Mouse (Mus musculus): ENCODE results near the gene Ppp1r14c.
"Not testable (repeated sequence)": the region's sequence is repeated elsewhere in the genome, so short reads cannot be mapped to it uniquely, and the experiment has no call there.

The Ppp1r14c gene

DNA sequence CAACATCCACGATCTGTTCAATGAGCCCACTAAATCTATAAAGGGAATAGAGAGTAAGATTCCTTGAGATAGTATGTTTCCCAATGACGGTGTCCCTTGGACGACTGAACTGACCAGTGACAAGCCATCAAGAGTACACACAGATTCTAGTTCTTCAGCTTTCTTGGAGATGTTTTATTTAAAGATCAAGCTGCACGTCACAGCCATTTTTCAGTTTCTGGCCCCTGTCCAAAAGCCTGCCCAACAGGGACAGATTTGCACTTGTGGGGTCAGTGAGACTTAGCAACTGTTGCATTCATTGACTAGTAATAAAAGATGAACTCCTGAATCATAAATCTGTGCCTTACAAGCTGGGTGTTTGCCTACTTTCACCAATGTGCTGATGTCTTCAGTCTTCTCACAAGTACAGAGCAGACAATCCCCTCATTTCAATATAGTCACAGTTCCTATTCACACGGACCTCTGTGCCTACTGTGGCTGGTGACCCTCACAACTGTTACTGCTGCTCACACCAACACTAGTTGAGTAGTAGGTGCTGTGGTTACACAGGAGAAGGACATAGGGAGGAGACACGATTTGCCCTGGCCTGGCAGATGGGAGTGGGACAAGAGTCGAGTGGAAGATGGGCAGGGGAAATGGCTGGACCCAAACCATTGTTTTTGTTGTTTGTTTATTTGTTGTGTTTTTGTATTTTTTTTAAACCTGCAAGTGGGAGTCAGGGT lies 37.7 kb downstream of the Ppp1r14c start:
- DNase-seq = peak; percentile 40 to 44

DNA sequence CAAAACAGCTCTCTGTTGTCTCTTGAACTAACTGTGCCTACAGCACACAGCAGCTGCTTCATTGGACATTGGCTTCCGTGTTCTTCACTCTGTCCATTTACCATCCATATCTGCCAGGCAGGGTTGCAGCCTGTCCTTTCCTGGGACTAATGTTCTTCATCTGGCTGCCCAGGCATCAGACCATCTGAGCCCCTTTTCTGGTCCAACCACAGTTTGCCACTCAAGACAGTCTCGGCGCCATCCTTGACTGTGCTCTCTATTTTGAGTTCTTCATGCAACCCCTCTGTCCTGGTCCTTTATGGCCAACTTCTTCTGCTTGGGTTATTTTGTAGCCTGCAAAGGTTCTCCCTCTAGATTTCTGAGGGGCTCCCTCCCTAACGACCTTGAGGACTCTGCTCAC lies 38.5 kb downstream of the Ppp1r14c start:
- DNase-seq = no peak

DNA sequence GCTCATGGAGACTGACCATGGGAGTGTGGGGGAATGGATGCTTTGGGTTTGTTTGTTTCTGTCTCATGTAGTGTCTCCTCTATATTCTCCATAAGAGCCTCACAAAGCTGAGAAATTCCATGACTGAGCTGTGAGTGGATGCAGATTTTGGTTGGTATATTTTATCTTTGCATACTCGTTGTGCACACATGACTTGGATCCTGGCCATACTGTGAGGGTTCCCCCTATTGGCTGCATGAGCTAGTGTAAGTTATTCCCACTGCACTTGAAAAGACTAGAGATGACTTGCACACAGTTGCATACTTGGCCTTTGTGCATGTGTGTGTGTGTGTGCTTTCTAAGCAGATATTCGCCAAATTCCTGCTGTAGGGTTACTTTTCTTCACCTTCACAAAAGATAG lies 40.4 kb downstream of the Ppp1r14c start:
- no peak for DNase-seq

DNA sequence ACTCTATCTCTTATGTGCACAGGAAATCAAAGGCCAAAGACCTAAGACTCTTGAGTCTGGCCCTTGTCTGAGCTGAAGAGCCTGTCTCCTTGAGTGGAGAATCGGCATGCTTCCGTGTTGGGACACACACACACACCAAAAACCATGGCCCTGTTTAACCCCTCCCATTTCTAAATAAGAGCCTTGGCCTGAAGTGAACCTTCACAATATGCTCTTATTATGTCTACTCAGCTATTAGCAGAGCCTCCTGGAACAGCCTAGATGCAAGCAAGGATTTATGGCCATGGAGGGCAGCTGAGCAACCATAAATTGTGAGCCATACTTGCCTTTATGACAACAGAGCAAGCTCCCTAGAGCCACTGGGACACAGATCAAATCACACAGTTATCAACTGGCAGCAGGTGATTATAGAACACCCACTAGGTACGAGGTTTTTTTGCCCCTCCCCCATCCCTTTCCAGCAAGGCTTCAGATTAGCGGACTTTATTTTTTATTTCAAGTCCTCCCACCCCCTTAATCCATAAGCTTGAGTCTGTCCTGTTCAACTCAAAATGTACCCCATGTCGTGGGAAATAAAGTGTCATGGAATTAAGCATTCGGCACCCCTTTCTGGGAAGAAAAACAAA lies 42.3 kb downstream of the Ppp1r14c start:
- peak; percentile 10 to 18 for DNase-seq

DNA sequence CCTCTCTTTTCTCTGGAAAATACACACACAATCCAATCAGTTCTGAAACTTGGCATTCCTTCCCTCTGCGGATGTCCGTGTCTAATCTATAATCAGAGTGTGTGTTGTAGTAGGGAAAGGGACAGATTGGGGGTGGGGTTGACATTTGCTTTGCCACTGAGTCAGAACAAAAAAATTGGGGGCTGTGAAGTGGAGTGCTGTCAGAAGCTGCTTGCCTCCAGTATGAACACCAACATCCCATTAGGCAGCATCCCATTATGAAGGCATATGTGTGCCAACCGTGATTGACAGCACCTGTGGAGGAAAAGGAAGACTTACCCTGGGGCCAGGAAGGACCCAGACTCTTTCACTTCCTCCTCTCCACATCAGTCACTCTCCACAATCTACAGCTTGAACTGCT lies 42.8 kb downstream of the Ppp1r14c start:
- DNase-seq = no peak

DNA sequence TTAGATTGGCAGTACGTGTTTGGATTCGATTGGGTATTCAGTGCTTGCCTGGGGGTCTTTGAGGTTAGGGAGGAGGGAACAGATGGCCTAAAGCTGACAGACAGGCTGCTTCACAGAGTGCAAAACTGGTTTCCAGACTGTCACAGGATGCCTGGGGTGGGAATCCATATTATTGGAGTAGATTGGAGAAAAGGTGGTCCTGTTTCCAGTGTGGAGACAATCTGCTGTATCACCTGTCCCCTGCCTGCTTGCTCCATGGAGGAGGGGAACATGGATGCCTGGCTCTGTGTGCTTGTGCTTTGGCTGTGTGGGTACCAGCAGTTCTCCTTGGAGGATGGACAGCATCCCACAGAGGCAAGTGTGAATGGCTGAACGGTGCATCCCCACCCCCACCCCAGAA lies 45.4 kb downstream of the Ppp1r14c start:
- no peak for DNase-seq

DNA sequence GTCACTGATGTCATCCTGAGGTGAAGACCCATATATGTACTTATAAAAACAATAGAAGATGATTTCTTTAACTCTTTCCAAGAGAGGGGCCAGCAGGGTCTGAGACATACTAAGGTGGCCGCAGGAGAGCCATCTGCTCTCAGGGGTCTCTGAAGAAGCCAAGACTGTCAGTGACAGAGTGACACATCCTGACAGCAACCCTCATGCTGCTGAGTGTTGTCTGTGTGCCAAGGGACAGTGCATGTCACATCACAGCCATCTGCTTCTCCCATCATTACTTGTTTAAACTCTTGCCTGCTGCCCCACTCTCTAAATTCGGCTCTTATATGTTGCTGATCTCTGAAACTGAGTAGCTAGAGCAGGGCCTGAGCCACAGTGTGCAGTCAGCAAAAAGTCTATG lies 45.8 kb downstream of the Ppp1r14c start:
- no peak for DNase-seq

DNA sequence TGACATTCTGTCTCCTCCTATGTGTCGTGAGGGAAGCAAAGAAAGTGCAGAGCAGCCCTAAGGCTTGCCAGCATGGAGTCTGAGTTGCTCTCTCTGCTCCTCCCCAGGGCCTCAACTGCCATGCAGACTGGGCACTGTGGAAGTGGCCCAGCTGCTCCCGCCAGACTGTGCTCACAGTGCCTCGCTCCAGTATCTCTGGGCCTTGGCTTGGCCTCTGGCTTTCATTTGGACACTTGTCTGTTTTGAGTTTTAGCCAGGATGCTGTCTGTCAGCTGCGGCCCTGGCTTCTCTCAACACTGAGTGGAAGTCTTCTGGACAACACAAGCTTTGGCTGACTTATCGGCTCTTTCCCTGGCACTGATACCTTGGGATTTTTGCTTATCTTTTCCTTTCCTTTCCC lies 49.0 kb downstream of the Ppp1r14c start:
- DNase-seq = no peak

DNA sequence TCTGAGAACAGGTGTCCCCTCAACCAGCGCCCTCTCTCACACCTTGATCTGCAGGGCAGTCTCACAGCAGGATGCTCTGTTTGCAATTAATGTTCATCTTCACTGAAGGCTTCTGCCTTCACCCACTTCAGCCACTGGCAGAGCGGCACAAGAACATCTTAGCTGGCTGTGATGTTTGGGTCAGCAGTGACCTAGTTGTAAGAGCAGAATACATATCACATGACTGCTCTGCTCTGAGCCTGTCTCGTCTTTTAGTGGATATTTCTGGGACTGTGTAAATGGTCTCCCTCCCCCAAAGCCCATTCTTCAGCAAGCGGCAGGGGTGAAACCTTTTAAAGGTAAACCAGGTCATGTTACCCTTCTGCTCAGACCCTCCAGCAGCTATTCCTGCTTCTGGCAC lies 50.7 kb downstream of the Ppp1r14c start:
- DNase-seq = no peak

DNA sequence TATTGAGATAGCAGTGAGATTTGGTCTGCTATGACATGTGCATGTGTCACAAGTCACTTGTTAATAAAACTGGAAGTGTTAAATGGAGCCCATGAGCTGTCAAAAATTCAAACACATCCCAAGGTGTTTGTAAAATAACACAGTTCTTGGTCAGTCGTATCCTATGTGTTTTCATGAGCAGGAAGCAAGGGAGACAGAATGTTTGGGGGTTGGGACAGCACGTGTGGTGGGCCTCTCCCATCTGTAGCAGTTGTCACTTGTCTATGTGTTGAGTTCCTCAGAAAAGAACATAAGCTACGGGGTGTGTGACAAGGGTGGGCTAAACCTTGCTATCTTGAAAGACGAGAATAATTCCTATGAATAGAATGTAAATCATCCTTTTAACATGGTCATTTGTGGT lies 51.6 kb downstream of the Ppp1r14c start:
- DNase-seq = no peak

DNA sequence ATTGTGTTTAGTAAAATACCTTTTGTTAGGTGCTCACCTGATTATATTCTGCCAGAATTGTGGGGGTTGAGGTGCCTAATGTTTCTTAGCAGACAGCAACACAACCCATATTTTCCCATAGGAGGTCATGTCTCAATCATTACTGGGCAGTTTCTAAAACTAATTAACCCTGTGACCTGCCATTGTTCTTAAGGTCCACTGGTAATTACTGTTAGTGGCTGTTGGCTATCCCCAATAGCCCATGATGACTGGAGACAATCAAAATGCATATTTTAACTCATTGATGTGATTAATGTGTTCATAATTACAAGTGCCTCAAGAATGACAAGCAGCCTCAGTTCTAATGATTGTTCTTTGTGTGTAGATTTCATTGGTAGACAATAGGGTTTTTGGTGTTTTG lies 58.2 kb downstream of the Ppp1r14c start:
- DNase-seq = no peak

DNA sequence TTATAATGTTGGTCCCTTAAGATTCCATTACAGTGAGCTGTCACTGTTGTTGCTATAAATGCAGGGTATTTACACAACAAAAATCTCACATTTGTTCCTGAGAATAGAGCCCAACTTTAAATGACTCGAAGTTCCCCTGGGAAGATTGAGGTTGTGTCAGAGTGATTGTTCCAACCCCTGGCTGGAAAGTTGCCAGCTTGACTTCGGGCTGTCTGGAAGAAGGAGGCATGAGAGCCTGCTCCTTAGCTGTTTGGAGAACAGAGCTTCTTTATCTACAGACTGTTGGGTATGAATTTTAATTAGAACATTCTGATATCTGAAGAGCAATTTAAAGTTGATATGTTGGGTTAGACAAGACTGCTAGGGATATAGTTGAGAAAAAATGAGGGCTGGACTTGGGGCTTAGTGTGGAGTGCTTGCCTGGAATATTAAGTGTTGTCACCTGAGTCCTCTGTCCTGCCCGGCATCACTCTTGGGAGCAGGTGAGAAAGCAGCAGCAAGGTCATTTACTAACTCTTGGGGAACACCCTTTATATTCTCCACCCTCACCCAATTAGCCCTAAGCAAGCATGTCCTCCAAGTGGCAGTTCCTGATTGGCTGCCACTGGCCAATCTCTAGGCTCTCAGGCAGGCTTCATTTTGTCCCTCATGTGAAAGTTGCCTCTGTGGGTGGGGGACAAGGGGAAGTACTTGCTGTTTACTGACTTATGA lies 62.0 kb downstream of the Ppp1r14c start:
- DNase-seq = peak in 1 of 2 experiments; percentile 11

DNA sequence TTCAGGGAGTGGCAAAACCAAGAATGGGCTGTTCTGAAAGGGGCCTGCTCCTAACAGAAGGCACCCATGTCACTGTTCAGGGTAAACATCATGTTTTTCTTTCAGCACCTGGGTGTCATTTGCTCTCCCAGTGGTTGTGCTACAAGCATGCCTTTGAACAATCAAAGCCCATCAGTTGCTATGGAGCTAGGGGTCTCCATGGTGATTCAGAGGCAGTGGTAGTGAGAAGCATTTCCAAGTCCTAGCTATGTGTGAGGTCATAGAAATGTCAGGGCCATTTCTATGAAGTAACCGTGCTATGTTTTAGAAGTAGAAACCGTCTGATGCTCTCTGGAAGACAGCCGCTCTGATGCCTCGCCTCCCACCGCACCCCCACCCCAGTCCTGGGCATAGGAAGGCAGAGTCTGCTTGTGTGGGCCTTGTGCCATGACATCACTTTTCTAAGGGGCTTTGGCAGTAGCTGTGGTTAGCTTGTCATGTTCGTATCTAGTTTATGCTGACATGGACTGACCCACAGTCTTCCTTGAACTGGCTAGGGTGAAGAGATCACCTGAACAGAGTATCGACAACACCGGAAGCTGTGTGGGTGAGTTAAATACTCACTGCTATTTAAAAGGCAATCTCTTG lies 69.1 kb downstream of the Ppp1r14c start:
- no peak for DNase-seq

DNA sequence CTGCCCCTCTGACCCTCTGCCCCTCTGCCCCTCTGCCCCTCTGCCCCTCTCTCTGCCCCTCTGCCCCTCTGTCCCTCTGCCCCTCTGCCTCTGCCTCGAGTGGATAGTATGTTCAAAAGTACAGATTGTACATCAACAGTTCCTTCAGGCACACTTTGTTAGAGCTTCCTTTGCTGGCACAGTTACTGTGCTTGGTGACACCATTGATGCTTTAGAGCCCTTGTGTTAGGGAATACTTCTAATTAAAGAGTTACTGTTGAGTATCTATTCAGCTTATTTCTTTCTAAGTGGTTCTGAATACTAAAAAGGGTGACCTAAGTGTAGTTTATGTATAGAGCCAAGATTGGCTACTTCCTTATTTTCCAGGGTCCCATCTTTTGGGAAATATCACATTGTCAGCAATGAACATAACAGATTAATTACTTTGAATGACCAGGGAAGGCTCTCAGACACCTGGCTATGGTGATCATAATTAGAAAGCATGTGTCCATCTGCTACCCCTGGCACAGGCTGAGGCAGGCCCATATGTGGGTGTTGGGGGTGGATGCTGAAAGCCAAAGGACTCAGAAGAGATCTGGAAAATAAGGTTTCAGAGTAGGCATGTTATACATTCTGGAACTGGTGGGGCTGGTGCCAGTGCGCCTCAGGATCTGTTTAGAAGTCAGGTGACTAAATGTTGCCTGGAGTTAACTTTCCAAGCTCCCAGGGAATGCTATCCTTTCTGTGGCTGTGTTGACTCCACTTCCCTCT lies 75.0 kb downstream of the Ppp1r14c start:
- DNase-seq = no peak

DNA sequence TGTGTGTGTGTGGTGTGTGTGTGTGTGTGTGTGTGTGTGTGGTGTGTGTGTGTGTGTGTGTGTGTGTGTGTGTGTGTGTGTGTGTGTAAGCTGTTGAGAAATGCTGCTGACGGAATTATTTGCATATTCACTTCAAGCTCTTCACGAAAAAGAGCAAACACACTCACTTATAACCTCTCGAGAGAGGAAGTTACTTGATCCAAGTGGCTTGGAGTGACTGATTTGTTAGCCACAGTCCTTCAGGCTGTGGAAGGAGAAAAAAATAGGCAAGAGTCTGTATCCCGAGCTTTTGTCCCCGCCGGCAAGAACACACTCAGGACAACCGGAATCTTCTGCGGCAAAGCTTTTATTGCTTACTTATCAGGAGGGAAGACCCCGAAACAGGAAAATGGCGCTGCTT lies 80.9 kb downstream of the Ppp1r14c start:
- DNase-seq = not testable (repeated sequence)

DNA sequence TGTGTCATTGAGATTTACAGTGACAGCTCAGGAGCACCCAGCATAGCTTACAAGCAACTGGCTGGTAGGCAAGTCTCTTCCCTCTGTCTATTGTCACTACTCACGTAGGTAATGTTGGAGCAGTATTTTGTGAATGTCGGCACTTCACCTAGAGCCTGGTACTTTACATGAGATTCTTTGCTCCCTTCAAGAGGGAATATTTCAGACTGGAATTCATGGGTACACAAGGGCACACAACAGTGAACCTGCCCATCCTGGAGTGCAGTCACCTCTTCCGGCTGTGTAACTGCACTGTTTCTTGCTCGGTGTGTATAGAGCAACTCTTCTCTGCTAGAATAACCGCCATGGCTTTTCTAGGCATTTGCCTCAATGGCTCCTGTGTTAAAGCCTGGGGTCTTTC lies 82.8 kb downstream of the Ppp1r14c start:
- DNase-seq = no peak

DNA sequence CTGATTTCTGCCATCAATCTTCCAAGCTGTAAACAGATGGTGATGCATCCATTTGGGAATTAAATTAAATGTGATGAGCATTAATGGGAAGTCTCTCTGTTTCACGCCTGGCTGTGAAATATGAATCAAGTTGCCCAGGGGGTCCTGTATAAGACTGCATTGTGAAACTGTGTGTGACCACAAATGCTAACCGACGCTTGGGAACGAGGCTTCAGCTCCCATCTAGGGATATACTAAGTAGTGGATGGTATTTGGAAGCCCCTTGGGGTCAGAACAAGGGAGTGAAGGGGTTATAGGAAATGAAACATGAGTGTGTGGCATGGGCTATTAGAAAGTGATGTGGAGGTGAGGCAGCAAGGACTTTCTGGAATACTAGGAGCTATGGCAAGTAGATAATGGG lies 86.1 kb downstream of the Ppp1r14c start:
- no peak for DNase-seq

DNA sequence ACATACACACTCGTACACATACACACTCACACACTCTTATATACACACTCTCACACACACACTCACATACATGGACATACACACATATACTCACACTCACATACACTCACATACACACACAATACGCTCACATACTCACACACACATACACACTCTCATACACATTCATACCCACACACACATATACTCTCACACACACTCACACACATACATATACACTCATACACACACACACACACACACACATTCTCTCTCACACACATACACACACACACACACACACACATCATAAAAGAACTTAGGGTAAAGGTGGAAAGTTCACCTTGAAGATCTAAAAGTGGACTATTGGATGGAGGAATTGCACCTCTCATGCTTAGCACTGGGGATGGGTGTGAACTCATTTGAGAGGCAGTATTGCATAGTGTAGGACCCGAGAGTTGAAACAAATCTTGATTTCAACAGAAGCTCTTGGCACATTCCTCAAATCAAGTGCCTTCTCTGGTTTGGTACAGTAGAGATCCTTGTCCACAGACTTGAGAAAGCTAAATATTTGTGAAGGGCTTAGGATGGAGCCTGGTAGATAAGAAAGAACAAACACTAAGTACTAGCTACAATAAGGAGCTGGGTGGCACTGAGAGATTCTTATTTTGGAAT lies 87.1 kb downstream of the Ppp1r14c start:
- DNase-seq = no peak

DNA sequence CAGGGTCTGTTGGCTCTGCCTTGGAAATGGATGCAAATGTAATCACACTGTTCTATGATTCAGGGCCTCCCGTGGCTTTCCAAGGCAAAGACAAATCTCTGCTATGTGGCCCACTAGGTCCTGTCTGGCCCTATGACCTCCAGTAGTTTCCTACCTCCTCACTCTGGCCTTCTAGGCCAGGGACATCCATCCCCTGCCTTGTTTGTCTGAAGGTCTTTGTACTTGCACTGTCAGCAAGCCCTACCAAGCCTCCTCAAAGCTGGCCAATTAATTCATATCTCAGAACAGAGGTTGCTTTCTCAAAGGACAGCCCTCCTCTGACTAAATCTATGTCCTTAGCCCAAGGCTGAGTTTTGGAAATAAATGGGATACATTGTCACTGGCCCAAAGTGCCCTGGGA lies 92.8 kb downstream of the Ppp1r14c start:
- no peak for DNase-seq

DNA sequence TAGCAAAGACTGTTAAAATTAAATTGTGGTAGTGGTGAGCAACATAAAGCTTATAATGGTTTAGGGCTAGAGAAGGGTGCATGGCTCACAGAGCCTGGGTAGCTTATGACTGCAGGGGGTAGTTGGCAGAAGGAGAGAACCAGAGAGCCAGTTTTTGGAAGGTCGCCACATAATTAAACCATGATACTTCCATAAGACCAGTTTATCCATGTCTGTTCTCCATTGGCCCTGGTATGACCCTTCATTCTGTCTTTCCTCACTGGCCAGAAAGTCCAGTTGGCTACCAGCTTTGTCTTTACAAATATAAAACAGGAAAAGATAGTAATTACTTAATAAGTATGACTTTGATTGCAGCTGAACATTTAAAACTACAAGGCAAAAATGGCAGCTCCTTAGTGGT lies 95.0 kb downstream of the Ppp1r14c start:
- DNase-seq = no peak

DNA sequence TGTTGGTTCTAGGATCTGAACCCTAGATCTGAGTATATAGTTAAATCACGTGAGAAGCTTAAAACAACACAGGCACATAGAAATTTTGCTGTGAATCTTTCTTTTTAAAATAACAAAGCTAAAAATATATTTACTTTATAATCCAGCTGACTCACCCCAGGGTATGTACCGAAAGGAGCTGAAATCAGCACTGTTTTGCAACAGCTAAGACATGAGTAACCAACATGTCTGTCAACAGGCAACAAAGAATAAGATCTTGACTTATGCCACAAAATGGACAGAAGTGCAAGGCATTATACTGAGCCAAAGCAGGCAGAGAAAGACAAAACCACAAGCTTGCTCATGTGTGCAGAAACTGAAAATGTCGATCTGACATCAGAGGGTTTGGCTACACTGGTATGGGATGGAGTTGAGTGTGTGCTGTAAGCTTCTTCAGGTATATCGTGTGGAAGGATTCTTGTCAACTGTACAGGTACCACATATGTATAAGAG lies 100.3 kb downstream of the Ppp1r14c start:
- no peak for DNase-seq

DNA sequence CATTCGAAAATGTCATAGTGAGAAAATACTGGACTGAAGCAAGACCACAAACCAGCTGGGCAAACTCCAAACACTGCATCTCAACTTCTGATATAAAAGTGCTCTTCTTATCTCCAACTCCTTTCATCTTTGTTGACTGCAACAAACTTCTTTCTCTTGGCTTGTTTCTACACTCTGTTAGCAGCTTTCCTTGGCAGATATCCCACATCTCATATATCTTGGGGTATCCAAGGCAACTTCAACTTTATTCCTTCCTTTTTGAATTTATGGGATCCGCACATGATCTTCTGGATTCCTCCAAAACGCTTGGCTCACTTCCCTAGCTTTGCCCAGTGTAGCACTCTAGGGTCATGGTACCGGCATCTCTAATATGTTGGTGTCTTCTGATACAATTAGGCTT lies 102.7 kb downstream of the Ppp1r14c start:
- DNase-seq = peak in 1 of 2 experiments; percentile 6
